Comparison of ENCODE assay signal across 8 mouse cellular contexts in genomic region chr17:35002153-35002865, GRCm38 (mm10). TPM values are rescaled to one million over a fixed set of nuclear protein-coding genes. Genes with fewer than 3 reads are reported as not detected.
A peak's percentile ranks its signal among the peaks of the same experiment; 100 is the strongest.
DNase-seq lines count a peak whose midpoint lies in the region; ATAC-seq and TF ChIP-seq lines count a peak whose summit lies in the region.

No protein-coding gene starts in this region.

- H3K27me3 ChIP-seq in embryonic facial prominence, embryonic 13.5 days, result no peaks in the 10 kb centered on the region
- no peaks in the 10 kb centered on the region for H3K27me3 ChIP-seq in intestine, postnatal 0 days (replicated peaks; ENCODE audit: control insufficient read depth, insufficient read depth, low read length)
- no peaks in the 10 kb centered on the region for H3K27me3 ChIP-seq in neural tube, embryonic 14.5 days (ENCODE audit: control insufficient read depth, insufficient read depth, low read length)

- peak overlapping the region; percentile 90 for H3K4me3 ChIP-seq in embryonic facial prominence, embryonic 13.5 days
- peak overlapping the region; percentile 68 for H3K4me3 ChIP-seq in intestine, postnatal 0 days (ENCODE audit: low read depth, low read length)
- peak overlapping the region; percentile 70 for H3K4me3 ChIP-seq in neural tube, embryonic 14.5 days (ENCODE audit: low read depth, low read length)

- peaks cover 30% of the 10 kb centered on the region for H3K4me1 ChIP-seq in embryonic facial prominence, embryonic 13.5 days
- H3K4me1 ChIP-seq in intestine, postnatal 0 days (replicated peaks; ENCODE audit: control insufficient read depth, insufficient read depth, low read length), result peaks cover 8% of the 10 kb centered on the region; the same call in 1 of the 2 replicates
- H3K4me1 ChIP-seq in neural tube, embryonic 14.5 days (ENCODE audit: control insufficient read depth, insufficient read depth, low read length), result peaks cover 17% of the 10 kb centered on the region

- H3K9ac ChIP-seq in embryonic facial prominence, embryonic 13.5 days, result peak overlapping the region; percentile 98
- H3K9ac ChIP-seq in intestine, postnatal 0 days (ENCODE audit: low read depth, low read length), result peak overlapping the region; percentile 76; the same call in 1 of the 2 replicates
- peak overlapping the region; percentile 91; the same call in 1 of the 2 replicates for H3K9ac ChIP-seq in neural tube, embryonic 14.5 days (replicated peaks; ENCODE audit: low read depth, low read length)

- peak overlapping the region; percentile 99 for H3K27ac ChIP-seq in embryonic facial prominence, embryonic 13.5 days
- H3K27ac ChIP-seq in intestine, postnatal 0 days (ENCODE audit: low read depth, low read length), result peak overlapping the region; percentile 41
- no peak overlapping the region for H3K27ac ChIP-seq in neural tube, embryonic 14.5 days (ENCODE audit: low read depth, low read length)

- WGBS in embryonic facial prominence, embryonic 13.5 days, result 6% methylated on average over 12 of the region's 12 CpGs
- 5% methylated on average over 12 of the region's 12 CpGs for WGBS in intestine, postnatal 0 days
- 13% methylated on average over 12 of the region's 12 CpGs for WGBS in neural tube, embryonic 14.5 days

- H3K4me2 ChIP-seq in embryonic facial prominence, embryonic 13.5 days, result peak overlapping the region; percentile 99
- H3K4me2 ChIP-seq in intestine, postnatal 0 days (replicated peaks; ENCODE audit: low read depth), result peak overlapping the region; percentile 96
- H3K4me2 ChIP-seq in neural tube, embryonic 14.5 days (ENCODE audit: low read depth, low read length), result peak overlapping the region; percentile 99

- TF ChIP-seq CTCF in intestine, postnatal 0 days (IDR thresholded peaks at IDR 0.05; ENCODE audit: low read depth), result no peak

- no peak for ATAC-seq in embryonic facial prominence, embryonic 13.5 days (ENCODE audit: insufficient number of reproducible peaks, insufficient read depth, low FRiP score, low TSS enrichment, low read depth)
- ATAC-seq in intestine, postnatal 0 days, result no peak
- no peak for ATAC-seq in neural tube, embryonic 14.5 days (ENCODE audit: low read depth)

- no peaks in the 10 kb centered on the region for H3K9me3 ChIP-seq in embryonic facial prominence, embryonic 13.5 days
- no peaks in the 10 kb centered on the region for H3K9me3 ChIP-seq in intestine, postnatal 0 days (ENCODE audit: control insufficient read depth)
- H3K9me3 ChIP-seq in neural tube, embryonic 14.5 days (ENCODE audit: control insufficient read depth, low read length), result no peaks in the 10 kb centered on the region

- H3K36me3 ChIP-seq in embryonic facial prominence, embryonic 13.5 days, result peaks cover 53% of the 10 kb centered on the region
- H3K36me3 ChIP-seq in intestine, postnatal 0 days (ENCODE audit: control insufficient read depth, insufficient read depth), result peaks cover 25% of the 10 kb centered on the region
- peaks cover 15% of the 10 kb centered on the region; the same call in 1 of the 2 replicates for H3K36me3 ChIP-seq in neural tube, embryonic 14.5 days (ENCODE audit: control insufficient read depth, insufficient read depth, low read length)

- DNase-seq in embryo, embryonic 11 days, result peak; percentile 12
- no peak for DNase-seq in embryo, embryonic 10.5 days (ENCODE audit: low spot score)
- DNase-seq in 416B (ENCODE audit: low read depth), result peak; percentile 89
- DNase-seq in urinary bladder, postnatal 10 days (ENCODE audit: low spot score), result no peak
- DNase-seq in gastrocnemius, postnatal 10 days, result no peak

RNA-seq across cellular contexts. Expression of gene Vars, which starts 1.5 kb away (rescaled TPM):
- 102 and 112 TPM in 2 replicates for polyA plus RNA-seq in embryonic facial prominence, embryonic 13.5 days (2015; fragmentation: Nextera tagmentation; extraction: Ambion mirVana)
- 74.0 and 84.2 TPM in 2 replicates for polyA plus RNA-seq in intestine, postnatal 0 days (2015; fragmentation: Nextera tagmentation; extraction: Ambion mirVana)
- polyA plus RNA-seq in neural tube, embryonic 14.5 days (2014; fragmentation: Nextera tagmentation; extraction: Ambion mirVana), result 51.4 and 56.9 TPM in 2 replicates
- total RNA-seq in gastrocnemius, postnatal 10 days (2021), result 10 to 100 TPM; 31.4 to 40.7 TPM

RNA-seq across cellular contexts. Expression of gene Vwa7, which starts 14.1 kb away (rescaled TPM):
- polyA plus RNA-seq in embryonic facial prominence, embryonic 13.5 days (2015; fragmentation: Nextera tagmentation; extraction: Ambion mirVana), result 0.33 and 0.38 TPM in 2 replicates
- 0.12 and 0.20 TPM in 2 replicates for polyA plus RNA-seq in intestine, postnatal 0 days (2015; fragmentation: Nextera tagmentation; extraction: Ambion mirVana)
- polyA plus RNA-seq in neural tube, embryonic 14.5 days (2014; fragmentation: Nextera tagmentation; extraction: Ambion mirVana), result 0.11 and 0.15 TPM in 2 replicates
- 1 to 10 TPM; 2.0 to 2.5 TPM for total RNA-seq in gastrocnemius, postnatal 10 days (2021)

RNA-seq across cellular contexts. Expression of gene Lsm2, which starts 20.6 kb away (rescaled TPM):
- polyA plus RNA-seq in embryonic facial prominence, embryonic 13.5 days (2015; fragmentation: Nextera tagmentation; extraction: Ambion mirVana), result 190 and 227 TPM in 2 replicates
- 70.6 and 76.6 TPM in 2 replicates for polyA plus RNA-seq in intestine, postnatal 0 days (2015; fragmentation: Nextera tagmentation; extraction: Ambion mirVana)
- polyA plus RNA-seq in neural tube, embryonic 14.5 days (2014; fragmentation: Nextera tagmentation; extraction: Ambion mirVana), result 89.1 and 89.5 TPM in 2 replicates
- 10 to 100 TPM; 24.7 to 28.2 TPM for total RNA-seq in gastrocnemius, postnatal 10 days (2021)

RNA-seq across cellular contexts. Expression of gene Sapcd1, which starts 25.5 kb away (rescaled TPM):
- polyA plus RNA-seq in embryonic facial prominence, embryonic 13.5 days (2015; fragmentation: Nextera tagmentation; extraction: Ambion mirVana), result 14.2 and 19.5 TPM in 2 replicates
- 3.2 and 4.6 TPM in 2 replicates for polyA plus RNA-seq in intestine, postnatal 0 days (2015; fragmentation: Nextera tagmentation; extraction: Ambion mirVana)
- polyA plus RNA-seq in neural tube, embryonic 14.5 days (2014; fragmentation: Nextera tagmentation; extraction: Ambion mirVana), result 2.1 and 2.2 TPM in 2 replicates
- total RNA-seq in gastrocnemius, postnatal 10 days (2021), result 1 to 10 TPM; 2.8 to 3.1 TPM

RNA-seq across cellular contexts. Expression of gene Hspa1l, which starts 29.8 kb away (rescaled TPM):
- 0.77 and 0.85 TPM in 2 replicates for polyA plus RNA-seq in embryonic facial prominence, embryonic 13.5 days (2015; fragmentation: Nextera tagmentation; extraction: Ambion mirVana)
- polyA plus RNA-seq in intestine, postnatal 0 days (2015; fragmentation: Nextera tagmentation; extraction: Ambion mirVana), result 0.22 and 0.25 TPM in 2 replicates
- polyA plus RNA-seq in neural tube, embryonic 14.5 days (2014; fragmentation: Nextera tagmentation; extraction: Ambion mirVana), result 1.6 and 2.8 TPM in 2 replicates
- total RNA-seq in gastrocnemius, postnatal 10 days (2021), result 1 to 10 TPM; 6.2 to 9.9 TPM

Comparison
In these comparisons a context has a peak if more than half of its experiments do, and no peak if none do; other contexts are left out.
1. DNase-seq: peak in embryo, embryonic 11 days (single experiment) and 416B (single experiment); none in embryo, embryonic 10.5 days (single experiment), urinary bladder, postnatal 10 days (single experiment) and gastrocnemius, postnatal 10 days (single experiment).
2. Peak in every context shown above with its lines, with median percentiles within 50 percentile points of each other: H3K4me2 ChIP-seq, H3K4me3 ChIP-seq and H3K9ac ChIP-seq.